Mouse (Mus musculus): ENCODE results near the gene Ice1. TPM values are rescaled to one million over a fixed set of nuclear protein-coding genes. Genes with fewer than 3 reads are reported as not detected.

Ice1 gene
- polyA plus RNA-seq, 1 experiment from 2014 or later: 40.2 TPM

DNA sequence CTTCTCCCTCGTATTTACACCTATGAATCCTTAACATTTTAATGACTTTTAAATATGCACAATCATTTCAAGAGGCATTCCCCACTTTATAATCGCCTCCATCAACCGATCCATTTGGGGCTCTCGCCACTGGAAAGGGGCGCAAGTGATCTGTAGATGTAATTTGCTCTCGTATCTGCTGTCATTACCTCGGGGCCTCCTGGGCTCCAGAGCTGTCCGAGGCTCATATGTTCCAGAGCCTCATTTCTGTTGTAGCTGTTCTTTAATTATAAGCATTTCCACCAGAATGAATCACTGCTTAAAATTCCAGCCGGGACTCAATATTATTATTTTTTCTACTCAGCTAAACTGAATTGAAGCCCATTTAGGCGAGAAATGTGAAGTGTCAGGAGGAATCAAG is 104.7 kb downstream of the Ice1 start:
- CTCF ChIA-PET: no interaction called here
- DNase-seq (ENCODE audit: low read depth, low spot score) (no peak), ATAC-seq (no peak)
- POLR2A ChIA-PET: no interaction called here
- in situ Hi-C loops (cut with MboI; ENCODE audit: low pct_unique_long_range_greater_than_20kb): no loop called here
- no peak for TF ChIP-seq CTCF (IDR thresholded peaks at IDR 0.05)
- no peaks in the 10 kb centered on the region for H3K27me3 ChIP-seq

DNA sequence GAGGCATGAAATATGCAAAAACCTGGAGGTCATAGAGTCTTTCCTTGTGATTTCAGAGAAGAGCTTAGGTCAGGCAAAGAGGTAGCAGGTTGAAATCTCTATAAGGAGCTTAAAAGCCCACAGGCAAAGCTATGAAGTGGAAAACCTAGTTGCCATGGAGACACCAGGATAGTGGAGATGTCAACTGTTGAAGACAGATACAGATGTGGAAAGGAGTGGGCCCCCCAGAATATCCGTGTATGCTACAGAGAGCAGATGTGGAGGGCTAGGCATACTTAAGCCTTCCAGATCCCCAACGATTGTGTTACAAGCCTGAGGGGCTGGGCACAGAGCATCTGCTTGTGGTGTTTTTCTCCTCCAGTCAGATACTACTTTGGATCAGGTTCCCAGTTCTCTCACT is 119.8 kb downstream of the Ice1 start:
- ChIA-PET POLR2A (no interaction called here), CTCF (interaction anchor here (0.7 to 1.6 kb wide), 2 partner anchors 16 to 22 kb away, joined by 3 to 5 read pairs; no protein-coding TSS in a partner anchor)
- no peak for DNase-seq (ENCODE audit: low read depth, low spot score)
- H3K27me3 ChIP-seq: no peaks in the 10 kb centered on the region
- no peak for TF ChIP-seq CTCF (IDR thresholded peaks at IDR 0.05)
- in situ Hi-C loops (cut with MboI; ENCODE audit: low pct_unique_long_range_greater_than_20kb): no loop called here
- ATAC-seq: no peak

DNA sequence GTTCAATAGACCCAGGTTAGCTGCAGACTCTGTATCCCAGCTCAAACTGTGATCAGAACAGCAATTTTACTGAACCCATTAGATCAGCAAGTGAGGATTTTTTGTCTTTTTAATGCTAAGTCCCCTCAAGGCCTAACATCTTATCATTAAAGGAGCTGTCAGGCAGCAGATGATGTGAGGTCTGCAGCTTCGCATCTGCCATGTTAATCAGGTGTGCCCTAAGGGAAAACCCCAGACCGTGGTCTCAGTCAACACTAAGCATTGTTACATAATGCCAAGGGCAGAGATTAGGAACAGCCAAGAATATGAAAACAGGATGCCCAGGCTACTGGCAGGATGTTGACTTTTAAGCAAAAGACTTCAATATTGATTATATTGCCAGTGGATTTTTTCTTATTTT is 122.4 kb downstream of the Ice1 start:
- no peaks in the 10 kb centered on the region for H3K27me3 ChIP-seq
- in situ Hi-C loops (cut with MboI; ENCODE audit: low pct_unique_long_range_greater_than_20kb): no loop called here
- ATAC-seq: no peak
- ChIA-PET POLR2A (no interaction called here), CTCF (interaction anchor here (1.1 to 1.9 kb wide), 2 partner anchors 16 to 37 kb away, joined by 4 read pairs; no protein-coding TSS in a partner anchor)
- no peak for TF ChIP-seq CTCF (IDR thresholded peaks at IDR 0.05)
- DNase-seq (ENCODE audit: low read depth, low spot score): no peak

DNA sequence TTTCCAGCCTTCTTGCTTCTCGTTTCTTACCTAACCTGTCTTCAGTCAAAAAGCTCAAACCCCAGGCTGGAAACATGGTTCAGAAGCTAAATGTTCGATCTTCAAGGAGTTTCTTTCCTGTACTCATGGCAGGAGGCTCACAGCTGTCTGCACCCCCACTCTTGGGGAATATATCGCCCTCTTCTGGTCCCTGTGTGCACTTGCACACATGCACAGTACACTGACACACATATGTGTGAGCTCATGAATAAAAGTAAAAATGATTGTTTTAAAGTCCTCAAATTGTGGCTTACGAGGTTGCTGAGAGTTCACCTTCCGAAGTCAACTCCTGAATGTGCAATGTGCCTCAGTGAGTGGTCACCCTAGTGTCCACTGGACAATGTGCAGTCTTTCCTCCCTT is 127.2 kb downstream of the Ice1 start:
- ATAC-seq: no peak
- ChIA-PET POLR2A (interaction anchor here (0.6 kb wide), 1 partner anchor 392 kb away, joined by 6 read pairs; no protein-coding TSS in a partner anchor), CTCF (interaction anchor here (1.4 to 1.5 kb wide), 3 partner anchors 9 to 35 kb away, joined by 3 to 6 read pairs (median 4); no protein-coding TSS in a partner anchor)
- no peaks in the 10 kb centered on the region for H3K27me3 ChIP-seq
- TF ChIP-seq CTCF (IDR thresholded peaks at IDR 0.05): peak; percentile 33
- no peak for DNase-seq (ENCODE audit: low read depth, low spot score)
- in situ Hi-C loops (cut with MboI; ENCODE audit: low pct_unique_long_range_greater_than_20kb): no loop called here

DNA sequence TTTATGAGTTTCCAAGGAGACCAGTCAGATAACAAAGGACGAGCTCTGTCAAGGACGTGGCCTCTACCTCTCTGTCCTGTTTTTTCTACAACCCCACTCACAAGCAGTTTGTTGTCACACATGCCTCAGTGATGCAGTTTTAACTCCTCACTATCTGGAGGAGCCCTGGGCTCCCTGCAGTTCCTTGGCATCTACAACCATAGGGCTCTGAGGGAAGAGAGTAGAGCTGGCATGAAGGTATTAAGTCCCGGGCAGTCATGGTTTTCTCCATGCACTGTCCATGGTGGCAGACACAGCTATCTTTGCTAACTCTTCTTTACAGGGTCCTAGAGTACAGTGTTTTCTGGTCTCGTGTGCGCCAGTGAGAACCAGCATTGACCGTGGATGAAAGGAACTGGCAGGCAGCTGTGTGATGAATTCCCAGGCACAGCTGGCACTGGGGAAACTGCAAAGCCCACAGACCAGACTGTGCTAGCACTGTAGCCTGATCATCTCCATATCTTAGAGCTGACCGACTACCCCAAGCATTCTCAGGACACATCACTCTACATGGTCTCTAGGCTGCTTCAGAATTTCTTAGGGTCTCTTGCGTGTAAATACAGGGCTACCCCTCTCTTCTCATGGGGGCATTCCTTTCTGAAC is 127.9 kb downstream of the Ice1 start:
- in situ Hi-C loops (cut with MboI; ENCODE audit: low pct_unique_long_range_greater_than_20kb): no loop called here
- no peaks in the 10 kb centered on the region for H3K27me3 ChIP-seq
- DNase-seq (ENCODE audit: low read depth, low spot score) (no peak), ATAC-seq (no peak)
- no peak for TF ChIP-seq CTCF (IDR thresholded peaks at IDR 0.05)
- ChIA-PET POLR2A (no interaction called here), CTCF (interaction anchor here (0.9 to 1.5 kb wide), 4 partner anchors 9 to 36 kb away, joined by 3 to 6 read pairs (median 4); no protein-coding TSS in a partner anchor)

DNA sequence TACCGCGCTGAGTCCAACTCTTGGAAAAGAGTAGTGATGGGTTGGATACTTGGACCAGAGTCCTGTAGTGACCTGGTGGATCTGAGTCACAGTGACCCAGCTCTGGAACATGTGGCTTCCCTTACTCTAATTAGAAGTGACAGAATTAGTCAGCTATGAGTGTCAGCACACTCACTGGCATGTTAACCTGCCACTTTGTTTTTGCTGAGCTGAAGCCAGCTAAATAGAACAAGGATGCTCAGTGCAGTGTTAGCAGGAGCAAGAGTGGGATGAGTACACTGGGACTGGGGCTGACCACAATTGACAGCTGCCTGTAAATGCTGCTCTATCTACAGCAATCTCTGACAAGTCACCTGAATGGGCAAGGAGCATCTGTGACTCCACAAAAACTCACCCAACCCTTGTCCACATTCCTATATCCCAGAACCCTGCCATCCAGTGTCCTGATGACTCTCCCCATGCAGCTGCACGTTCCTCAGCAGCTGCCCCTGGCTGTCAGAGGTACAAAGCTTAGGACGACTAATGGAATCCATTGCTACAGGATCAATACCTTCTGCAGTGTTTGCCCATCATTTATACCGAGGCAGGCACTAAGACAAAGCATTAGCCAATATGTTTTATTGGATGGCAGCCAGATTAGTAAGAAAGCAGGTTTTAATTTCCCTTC is 128.6 kb downstream of the Ice1 start:
- no peak for TF ChIP-seq CTCF (IDR thresholded peaks at IDR 0.05)
- DNase-seq (ENCODE audit: low read depth, low spot score): no peak
- ATAC-seq: no peak
- in situ Hi-C loops (cut with MboI; ENCODE audit: low pct_unique_long_range_greater_than_20kb): no loop called here
- ChIA-PET CTCF (interaction anchor here (0.9 to 1.5 kb wide), 3 partner anchors 8 to 11 kb away, joined by 3 to 6 read pairs (median 3); no protein-coding TSS in a partner anchor), POLR2A (no interaction called here)
- H3K27me3 ChIP-seq: no peaks in the 10 kb centered on the region

Other genes with a start within 250 kb of the Ice1 start
- gene Adamts16, start 204.2 kb upstream of the Ice1 start, polyA plus RNA-seq (2021): 0.05 TPM

Measured in Patski (cell line).